Mouse (Mus musculus) CH12.LX (cell line): ENCODE measurements around the gene Scaf1.

Experiments
- CTCF ChIP-seq, 2 experiments: IDR thresholded peaks in 1 of 2; conservative IDR thresholded peaks in 1 of 2; 2 replicates each; pipeline ENCODE4 v1.5.1; 2011 to 2012; ENCODE audit warnings: low read depth in 2 of 2, low read length in 2 of 2, improper control_type of control experiment in 1 of 2, inconsistent platforms in 1 of 2, mild to moderate bottlenecking in 1 of 2, moderate library complexity in 1 of 2
- EP300 ChIP-seq: IDR thresholded peaks from 2 replicates; pipeline ENCODE4 v1.6.1; 2011; ENCODE audit warnings: low read length, improper control_type of control experiment
- RCOR1 ChIP-seq: conservative IDR thresholded peaks from 2 replicates; pipeline ENCODE4 v1.6.1; 2012; ENCODE audit warnings: low read depth, mild to moderate bottlenecking, inconsistent platforms, low read length, improper control_type of control experiment

DNA sequence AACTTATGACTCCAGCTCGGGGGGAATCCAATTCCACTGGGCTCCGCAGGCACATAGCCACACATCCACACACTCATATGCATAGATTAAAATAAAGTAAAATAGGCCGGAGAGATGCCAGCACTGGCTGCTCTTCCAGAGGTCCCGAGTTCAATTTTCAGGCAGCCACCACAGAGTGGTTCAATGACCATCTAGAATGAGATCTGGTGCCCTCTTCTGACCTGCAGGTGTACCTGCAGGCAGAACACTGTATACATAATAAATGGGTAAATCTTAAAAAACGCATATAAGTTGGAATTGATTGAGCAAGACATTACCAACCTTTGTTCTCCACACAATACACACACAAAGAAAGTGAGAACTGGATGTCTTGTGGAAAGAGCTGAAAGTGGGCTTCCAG, 60.5 kb downstream of the Scaf1 start:
- peak; percentile 25 to 73; a peak in 2 of 4 replicates for TF ChIP-seq CTCF (conservative IDR thresholded peaks at IDR 0.05 in 1 of 2, IDR thresholded peaks at IDR 0.05 in 1 of 2; ENCODE audit: low read depth in 2 of 2, low read length in 2 of 2)
- TF ChIP-seq EP300 = no peak
- TF ChIP-seq RCOR1 = no peak
